Mouse (Mus musculus): Measurements from ENCODE around the gene Git2.

- TF ChIP-seq CTCF (IDR thresholded peaks at IDR 0.05; ENCODE audit: extremely low read depth, insufficient read depth, insufficient read length, insufficient replicate concordance) = no peak
- no peak for TF ChIP-seq POLR2A (IDR thresholded peaks at IDR 0.05; ENCODE audit: low read depth, low read length)
Measured at GRCm38 (mm10) chr5:114797253-114797652, 21.9 kb upstream of the Git2 start.
